Mouse (Mus musculus) frontal cortex, adult 2 months (tissue): Measurements from ENCODE around the gene Gm5128. TPM values are rescaled to one million over a fixed set of nuclear protein-coding genes. Genes with fewer than 3 reads are reported as not detected.
"Not testable (repeated sequence)": the region's sequence is repeated elsewhere in the genome, so short reads cannot be mapped to it uniquely, and the experiment has no call there.

Experiments used
- DNase-seq, 2 experiments: peaks; one replicate each; pipeline ENCODE4 v3.0.0; 2022; ENCODE audit warnings: low spot score in 1 of 2; ENCODE audit errors: extremely low spot score in 1 of 2
- polyA plus RNA-seq: library from polyadenylated mRNA; depleted of rRNA; stranded (reverse); fragments of >200 nt; gene quantifications from 2 replicates; pipeline ENCODE4 v1.2.3, GENCODE M21; 2012; rRNA removed

Gm5128 gene
- 0.10 TPM in 1 of 2 replicates, not detected in the other for polyA plus RNA-seq

DNA sequence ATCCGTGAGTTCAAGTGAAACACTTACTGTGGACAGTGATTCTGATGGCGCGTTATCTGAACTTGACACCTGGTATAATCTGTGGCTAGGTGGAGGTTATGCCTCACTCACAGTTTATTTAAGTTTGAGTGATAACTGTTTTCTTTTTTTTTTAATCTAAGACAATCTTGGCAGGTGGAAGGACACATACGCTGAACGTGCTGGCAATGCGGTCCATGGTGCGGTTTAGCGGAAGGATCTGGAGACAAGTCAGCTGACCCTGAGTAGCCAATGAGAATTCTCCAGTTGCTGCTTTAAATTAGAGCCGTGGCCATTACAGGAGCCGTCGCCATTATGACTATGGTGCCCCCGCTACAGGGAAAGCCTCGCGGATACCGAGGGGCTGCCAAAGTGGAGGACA, at the start of gene Gm5128:
Gm5128 (plus strand) TSS at position 301 of the 400 bp plus-strand sequence.
- DNase-seq: not testable (repeated sequence)

GRCm38 (mm10) chrX:135360685-135361084, 12.4 kb upstream of the Gm5128 start:
- DNase-seq: not testable (repeated sequence)

DNA sequence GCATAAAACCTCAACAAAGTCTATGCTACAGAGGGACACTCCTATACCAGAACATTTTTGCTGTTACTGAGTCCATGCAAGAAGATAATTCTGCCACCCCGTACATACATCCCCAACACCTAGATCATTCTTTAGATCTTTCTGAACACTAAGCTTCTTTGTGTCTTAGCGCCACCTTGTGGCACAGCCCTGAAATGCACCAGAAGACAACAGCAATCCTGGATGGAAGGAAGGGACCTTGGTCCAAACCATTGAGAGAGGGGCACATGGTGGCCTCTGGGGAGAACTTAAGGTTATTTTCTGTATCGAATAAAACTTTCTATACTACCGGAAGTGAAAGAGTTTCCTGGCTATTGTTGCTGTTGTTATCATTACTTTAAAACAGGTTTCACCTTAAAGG, 11.1 kb upstream of the Gm5128 start:
- not testable (repeated sequence) for DNase-seq

- DNase-seq: not testable (repeated sequence)
Observed at GRCm38 (mm10) chrX:135403578-135403977, 30.5 kb downstream of the Gm5128 start.

DNA sequence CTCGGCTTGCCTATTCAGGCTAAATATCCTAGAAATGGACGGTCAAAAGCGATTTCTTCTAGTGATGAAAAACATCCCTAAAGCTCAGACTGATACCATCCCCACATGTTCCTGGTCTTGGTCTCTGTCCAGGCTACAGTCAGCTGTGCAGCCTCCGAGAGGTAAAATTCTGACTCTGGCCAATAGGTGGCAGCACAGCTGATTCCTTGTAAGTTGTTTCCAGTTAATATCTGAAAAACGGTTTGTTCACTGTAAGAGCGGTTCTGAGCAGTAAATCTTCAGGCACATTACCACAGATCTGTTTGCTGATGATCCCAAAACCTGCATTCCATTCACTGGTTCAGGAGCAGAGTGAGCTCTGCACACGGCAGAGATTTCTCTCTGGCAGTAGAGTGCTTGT, 48.1 kb downstream of the Gm5128 start:
- DNase-seq: not testable (repeated sequence)

GRCm38 (mm10) chrX:135421824-135422223, 48.7 kb downstream of the Gm5128 start:
- not testable (repeated sequence) for DNase-seq

DNA sequence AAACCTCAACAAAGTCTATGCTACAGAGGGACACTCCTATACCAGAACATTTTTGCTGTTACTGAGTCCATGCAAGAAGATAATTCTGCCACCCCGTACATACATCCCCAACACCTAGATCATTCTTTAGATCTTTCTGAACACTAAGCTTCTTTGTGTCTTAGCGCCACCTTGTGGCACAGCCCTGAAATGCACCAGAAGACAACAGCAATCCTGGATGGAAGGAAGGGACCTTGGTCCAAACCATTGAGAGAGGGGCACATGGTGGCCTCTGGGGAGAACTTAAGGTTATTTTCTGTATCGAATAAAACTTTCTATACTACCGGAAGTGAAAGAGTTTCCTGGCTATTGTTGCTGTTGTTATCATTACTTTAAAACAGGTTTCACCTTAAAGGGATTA, 49.4 kb downstream of the Gm5128 start:
- DNase-seq: not testable (repeated sequence)

Other genes with a start within 250 kb of the Gm5128 start
- gene Gm15023, start 195.7 kb upstream of the Gm5128 start, polyA plus RNA-seq: 0.02 TPM in 1 of 2 replicates, not detected in the other
- 134 and 155 TPM in 2 replicates for gene Tceal6, start 162.6 kb upstream of the Gm5128 start, polyA plus RNA-seq
- 0.02 TPM in 1 of 2 replicates, not detected in the other for gene Pramel3, start 71.0 kb upstream of the Gm5128 start, polyA plus RNA-seq
- gene Gm7903, start 60.6 kb downstream of the Gm5128 start, polyA plus RNA-seq: 0.04 TPM in 1 of 2 replicates, not detected in the other
- not detected in 2 replicates for gene AV320801, start 121.3 kb downstream of the Gm5128 start, polyA plus RNA-seq
- gene Nxf7, start 225.5 kb downstream of the Gm5128 start, polyA plus RNA-seq: 4.3 and 5.0 TPM in 2 replicates